8 mouse cellular contexts compared by ENCODE assay signal in the genomic region with DNA sequence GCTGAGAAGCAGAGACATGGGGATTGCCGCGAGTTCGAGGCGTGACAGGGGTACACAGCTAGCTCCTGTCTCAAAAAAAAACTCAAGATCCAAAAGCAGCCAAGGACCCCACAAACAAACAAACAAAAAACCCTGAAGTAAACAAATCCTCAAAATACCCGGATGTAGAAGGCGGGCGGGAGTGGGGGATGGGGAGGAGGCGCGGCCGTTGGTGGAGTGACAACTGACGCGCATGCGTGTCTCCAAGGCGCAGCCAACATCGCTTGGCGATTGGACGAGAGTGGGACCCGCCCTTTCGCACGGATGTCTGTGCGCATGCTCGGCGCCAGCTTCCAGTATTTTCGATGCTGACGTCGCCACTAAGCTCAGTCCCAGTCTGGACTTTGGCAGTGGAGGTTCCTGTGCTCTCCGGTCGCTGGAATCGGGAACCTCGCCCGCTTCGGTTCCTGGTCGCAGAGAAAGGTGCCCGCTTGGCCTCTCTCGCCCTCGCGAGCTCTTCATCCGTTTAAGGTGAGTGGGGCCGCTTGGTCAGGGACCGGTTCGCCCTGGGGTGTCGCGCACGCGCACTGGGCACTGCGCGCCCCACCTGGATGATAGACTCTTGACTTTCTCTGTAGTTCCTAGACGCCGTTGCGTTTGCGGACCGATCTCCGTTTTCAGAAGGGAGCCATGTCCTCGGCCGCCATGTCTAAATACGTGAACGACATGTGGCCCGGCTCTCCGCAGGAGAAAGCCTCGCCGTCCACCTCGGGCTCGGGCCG. TPM values are rescaled to one million over a fixed set of nuclear protein-coding genes. Genes with fewer than 3 reads are reported as not detected.
DNase-seq lines count a peak whose midpoint lies in the region; ATAC-seq and TF ChIP-seq lines count a peak whose summit lies in the region.

A gene (plus strand): TSS at position 335 of the 761 bp plus-strand sequence.

- ATAC-seq in kidney, embryonic 15.5 days (replicated peaks; ENCODE audit: low FRiP score), result peak; percentile 97
- ATAC-seq in monocyte, adult 5-6 weeks (replicated peaks; ENCODE audit: insufficient number of reproducible peaks, low FRiP score, low TSS enrichment, poor library complexity, severe bottlenecking), result peak; percentile 79

- under 1% methylated on average over 64 of the region's 64 CpGs for WGBS in heart, embryonic 10.5 days
- under 1% methylated on average over 64 of the region's 64 CpGs for WGBS in kidney, embryonic 15.5 days

- H3K4me3 ChIP-seq in bone marrow macrophage, adult 2 months (ENCODE audit: insufficient read depth, low read length), result peak within 1 kb of the TSS; percentile 95
- peak within 1 kb of the TSS; percentile 92 for H3K4me3 ChIP-seq in embryonic fibroblast, embryonic 13.5 days (ENCODE audit: insufficient read depth, low read length)
- H3K4me3 ChIP-seq in heart, embryonic 10.5 days, result peak within 1 kb of the TSS; percentile 100
- peak within 1 kb of the TSS; percentile 79 for H3K4me3 ChIP-seq in kidney, embryonic 15.5 days (replicated peaks)

- H3K9me3 ChIP-seq in heart, embryonic 10.5 days, result no peaks in the 10 kb centered on the region
- no peaks in the 10 kb centered on the region for H3K9me3 ChIP-seq in kidney, embryonic 15.5 days (replicated peaks)

- H3K36me3 ChIP-seq in heart, embryonic 10.5 days, result peaks cover 44% of the 10 kb centered on the region
- H3K36me3 ChIP-seq in kidney, embryonic 15.5 days, result peaks cover 35% of the 10 kb centered on the region

- H3K4me1 ChIP-seq in bone marrow macrophage, adult 2 months (ENCODE audit: control insufficient read depth, insufficient read depth, low read length), result peaks cover 34% of the 10 kb centered on the region
- peaks cover 5% of the 10 kb centered on the region; the same call in 1 of the 2 replicates for H3K4me1 ChIP-seq in embryonic fibroblast, embryonic 13.5 days (ENCODE audit: control insufficient read depth, insufficient read depth, low read length)
- H3K4me1 ChIP-seq in heart, embryonic 10.5 days, result peaks cover 20% of the 10 kb centered on the region
- H3K4me1 ChIP-seq in kidney, embryonic 15.5 days, result peaks cover 24% of the 10 kb centered on the region

- peak within 1 kb of the TSS; percentile 99 for H3K27ac ChIP-seq in bone marrow macrophage, adult 2 months (ENCODE audit: insufficient read depth, low read depth, low read length)
- H3K27ac ChIP-seq in embryonic fibroblast, embryonic 13.5 days (ENCODE audit: insufficient read depth, low read length), result peak within 1 kb of the TSS; percentile 81
- peak within 1 kb of the TSS; percentile 98 for H3K27ac ChIP-seq in heart, embryonic 10.5 days
- H3K27ac ChIP-seq in kidney, embryonic 15.5 days, result peak within 1 kb of the TSS; percentile 97

- TF ChIP-seq CTCF in bone marrow macrophage, adult 2 months (IDR thresholded peaks at IDR 0.05; ENCODE audit: low read depth, low read length), result no peak
- no peak for TF ChIP-seq CTCF in embryonic fibroblast, embryonic 13.5 days (IDR thresholded peaks at IDR 0.05; ENCODE audit: borderline replicate concordance, insufficient read depth, low read length)

- peak; percentile 98 for TF ChIP-seq POLR2A in bone marrow macrophage, adult 2 months (IDR thresholded peaks at IDR 0.05; ENCODE audit: borderline replicate concordance, low read depth, low read length)
- TF ChIP-seq POLR2A in embryonic fibroblast, embryonic 13.5 days (IDR thresholded peaks at IDR 0.05; ENCODE audit: low read depth, low read length), result peak; percentile 100

- DNase-seq in A20 (ENCODE audit: low read depth, low spot score) (peak; percentile 99), liver (peak; percentile 99)
- DNase-seq in heart, embryonic 10.5 days (ENCODE audit: low spot score), result peak; percentile 98
- DNase-seq in spleen, postnatal 4 days (ENCODE audit: low spot score in 2 of 2), result peak; percentile 98

- peak within 1 kb of the TSS; percentile 75 for H3K4me2 ChIP-seq in kidney, embryonic 15.5 days

- H3K9ac ChIP-seq in kidney, embryonic 15.5 days, result peak within 1 kb of the TSS; percentile 90

- no peaks in the 10 kb centered on the region for H3K27me3 ChIP-seq in heart, embryonic 10.5 days (ENCODE audit: insufficient read depth, poor library complexity, severe bottlenecking)
- no peaks in the 10 kb centered on the region for H3K27me3 ChIP-seq in kidney, embryonic 15.5 days

RNA-seq across cellular contexts. Expression of the gene that starts here (rescaled TPM):
- 1,131 and 1,373 TPM in 2 replicates for polyA plus RNA-seq in bone marrow macrophage, adult 2 months (2012; ENCODE audit: insufficient read depth, insufficient read length, missing spikeins)
- 257 and 312 TPM in 2 replicates for polyA plus RNA-seq in embryonic fibroblast, embryonic 13.5 days (2011; ENCODE audit: insufficient read length, low read depth, missing spikeins)
- 329 and 376 TPM in 2 replicates for polyA plus RNA-seq in heart, embryonic 10.5 days (2016; fragmentation: Nextera tagmentation; extraction: Ambion mirVana)
- polyA plus RNA-seq in kidney, embryonic 15.5 days (2015; fragmentation: Nextera tagmentation; extraction: Ambion mirVana), result 404 and 429 TPM in 2 replicates
- total RNA-seq in monocyte, adult 5-6 weeks (2017), result 359 to 640 TPM (median 511 TPM) in 3 replicates

Comparison
In these comparisons a context has a peak if more than half of its experiments do, and no peak if none do; other contexts are left out.
1. Peak in every context shown above with its lines: DNase-seq, ATAC-seq, H3K4me3 ChIP-seq and H3K27ac ChIP-seq.